Mouse (Mus musculus) forebrain, embryonic 14.5 days (tissue): Measurements from ENCODE around the gene Hs6st3. TPM values are rescaled to one million over a fixed set of nuclear protein-coding genes. Genes with fewer than 3 reads are reported as not detected.

ENCODE experiments used
- ATAC-seq: fragments of 200-750 bp; cut with Nextera tagmentation; 2 replicates; pipeline ENCODE4 v1.8.0; 2017; ENCODE audit warnings: mild to moderate bottlenecking, moderate library complexity
- DNase-seq: peaks from one replicate; pipeline ENCODE4 v3.0.0-alpha.2; 2015; ENCODE audit warnings: low spot score
- H3K27ac ChIP-seq: fragments of 300-500 bp; sonication (generic); 2 replicates; pipeline ENCODE4 v1.5.1; 2014; ENCODE audit warnings: low read depth, mild to moderate bottlenecking, control low read depth, low read length, moderate library complexity
- H3K27me3 ChIP-seq: fragments of 300-500 bp; sonication (generic); replicated peaks from 2 replicates; pipeline ENCODE4 v1.6.1; 2014; ENCODE audit warnings: low read length, control low read depth, mixed read lengths; ENCODE audit not compliant: control insufficient read depth, insufficient read depth
- H3K36me3 ChIP-seq: fragments of 300-500 bp; sonication (generic); 2 replicates; pipeline ENCODE4 v1.6.1; 2014; ENCODE audit warnings: low read length, control low read depth; ENCODE audit not compliant: control insufficient read depth, insufficient read depth
- H3K4me1 ChIP-seq: fragments of 300-500 bp; sonication (generic); 2 replicates; pipeline ENCODE4 v1.6.1; 2014; ENCODE audit warnings: antibody characterized with exemption, low read length, control low read depth; ENCODE audit not compliant: control insufficient read depth, insufficient read depth
- H3K4me2 ChIP-seq: fragments of 300-500 bp; sonication (generic); 2 replicates; pipeline ENCODE4 v1.6.1; 2014; ENCODE audit warnings: mild to moderate bottlenecking, control low read depth, low read length
- H3K4me3 ChIP-seq: fragments of 300-500 bp; sonication (generic); 2 replicates; pipeline ENCODE4 v1.5.1; 2014; ENCODE audit warnings: low read depth, low read length, control low read depth
- H3K9ac ChIP-seq: fragments of 300-500 bp; sonication (generic); 2 replicates; pipeline ENCODE4 v1.6.1; 2014; ENCODE audit warnings: mild to moderate bottlenecking, low read length, control low read depth, moderate library complexity
- H3K9me3 ChIP-seq: fragments of 300-500 bp; sonication (generic); replicated peaks from 2 replicates; pipeline ENCODE4 v1.6.1; 2016; ENCODE audit warnings: low read length, control low read depth, mixed read lengths; ENCODE audit not compliant: control insufficient read depth
- WGBS: fragments of 180-500 bp; shearing (Covaris S2); extraction: QIAGEN DNeasy Blood & Tissue Kit; methylation state at CpG from one replicate; pipeline ENCODE4 v1.1.7; 2014; 5-methylcytosine and 5-hydroxymethylcytosine counted together
- polyA plus RNA-seq: library from polyadenylated mRNA; unstranded; fragments of >200 nt; fragmentation: Nextera tagmentation; extraction: Ambion mirVana; gene quantifications from 2 replicates; pipeline ENCODE4 v1.2.1, GENCODE M21; 2014

Gene Hs6st3
- polyA plus RNA-seq, 1 experiment from 2014 or later, result 0.50 TPM

- no peak overlapping the region for H3K4me2 ChIP-seq
- H3K9ac ChIP-seq, result no peak overlapping the region
- peak; percentile 36 for DNase-seq
- no peak overlapping the region for H3K4me3 ChIP-seq
- no peaks in the 10 kb centered on the region for H3K27me3 ChIP-seq
- H3K27ac ChIP-seq, result no peak overlapping the region
- H3K36me3 ChIP-seq, result no peaks in the 10 kb centered on the region
- H3K4me1 ChIP-seq, result no peaks in the 10 kb centered on the region
- WGBS, result 75% methylated on average over 6 of the region's 6 CpGs
- no peaks in the 10 kb centered on the region for H3K9me3 ChIP-seq
- ATAC-seq, result no peak
Observed at GRCm38 (mm10) chr14:119725102-119725501, 587.0 kb downstream of the Hs6st3 start.

- 16% methylated on average over 7 of the region's 7 CpGs for WGBS
- H3K4me2 ChIP-seq, result no peak overlapping the region
- peak; percentile 89 for ATAC-seq
Observed at GRCm38 (mm10) chr14:119731436-119732080, 593.4 kb downstream of the Hs6st3 start.

GRCm38 (mm10) chr14:119732219-119732618, 594.1 kb downstream of the Hs6st3 start:
- H3K4me1 ChIP-seq, result no peaks in the 10 kb centered on the region; the same call in 1 of the 2 replicates
- no peaks in the 10 kb centered on the region for H3K27me3 ChIP-seq
- no peaks in the 10 kb centered on the region for H3K36me3 ChIP-seq
- H3K4me3 ChIP-seq, result no peak overlapping the region
- no peak overlapping the region for H3K4me2 ChIP-seq
- peak; percentile 19 for DNase-seq
- WGBS, result 71% methylated on average over 4 of the region's 4 CpGs
- ATAC-seq, result peak; percentile 50
- H3K9me3 ChIP-seq, result no peaks in the 10 kb centered on the region
- H3K9ac ChIP-seq, result no peak overlapping the region
- no peak overlapping the region for H3K27ac ChIP-seq

More at GRCm38 (mm10) chr14:119731436-119732080, 593.4 kb downstream of the Hs6st3 start:
- peak; percentile 70 for DNase-seq
- no peaks in the 10 kb centered on the region; the same call in 1 of the 2 replicates for H3K4me1 ChIP-seq
- no peaks in the 10 kb centered on the region for H3K36me3 ChIP-seq
- no peak overlapping the region for H3K27ac ChIP-seq
- H3K27me3 ChIP-seq, result no peaks in the 10 kb centered on the region
- no peak overlapping the region for H3K4me3 ChIP-seq
- no peak overlapping the region for H3K9ac ChIP-seq
- H3K9me3 ChIP-seq, result no peaks in the 10 kb centered on the region

GRCm38 (mm10) chr14:119737408-119737961, 599.3 kb downstream of the Hs6st3 start:
- H3K4me1 ChIP-seq, result no peaks in the 10 kb centered on the region
- no peaks in the 10 kb centered on the region for H3K9me3 ChIP-seq
- no peak overlapping the region for H3K27ac ChIP-seq
- DNase-seq, result no peak
- no peak overlapping the region for H3K4me3 ChIP-seq
- H3K4me2 ChIP-seq, result no peak overlapping the region
- ATAC-seq, result no peak
- no peaks in the 10 kb centered on the region for H3K36me3 ChIP-seq
- 81% methylated on average over 5 of the region's 5 CpGs for whole genome bisulfite sequencing
- H3K27me3 ChIP-seq, result no peaks in the 10 kb centered on the region
- no peak overlapping the region for H3K9ac ChIP-seq

GRCm38 (mm10) chr14:119741791-119742190, 603.6 kb downstream of the Hs6st3 start:
- Histone ChIP-seq H3K4me3 (no peak overlapping the region), H3K4me1 (no peaks in the 10 kb centered on the region), H3K27ac (no peak overlapping the region), H3K9me3 (no peaks in the 10 kb centered on the region), H3K36me3 (no peaks in the 10 kb centered on the region), H3K9ac (no peak overlapping the region), H3K4me2 (no peak overlapping the region), H3K27me3 (no peaks in the 10 kb centered on the region)
- no peak for DNase-seq
- ATAC-seq, result no peak
- 97% methylated on average over 1 of the region's 1 CpGs for WGBS

GRCm38 (mm10) chr14:119761376-119761775, 623.2 kb downstream of the Hs6st3 start:
- Histone ChIP-seq H3K4me1 (no peaks in the 10 kb centered on the region), H3K27me3 (no peaks in the 10 kb centered on the region), H3K9ac (no peak overlapping the region), H3K36me3 (no peaks in the 10 kb centered on the region), H3K4me3 (no peak overlapping the region), H3K9me3 (no peaks in the 10 kb centered on the region), H3K27ac (no peak overlapping the region), H3K4me2 (no peak overlapping the region)
- no peak for DNase-seq
- 83% methylated on average over 7 of the region's 7 CpGs for WGBS
- ATAC-seq, result no peak

- Histone ChIP-seq H3K9ac (no peak overlapping the region), H3K36me3 (no peaks in the 10 kb centered on the region), H3K27me3 (no peaks in the 10 kb centered on the region), H3K4me3 (no peak overlapping the region), H3K4me2 (no peak overlapping the region), H3K9me3 (no peaks in the 10 kb centered on the region), H3K4me1 (no peaks in the 10 kb centered on the region), H3K27ac (no peak overlapping the region)
- DNase-seq (no peak), ATAC-seq (no peak)
- 70% methylated on average over 4 of the region's 4 CpGs for WGBS
Observed at GRCm38 (mm10) chr14:119772040-119772439, 633.9 kb downstream of the Hs6st3 start.

- Histone ChIP-seq H3K27me3 (no peaks in the 10 kb centered on the region), H3K4me2 (no peak overlapping the region), H3K4me3 (no peak overlapping the region), H3K4me1 (no peaks in the 10 kb centered on the region), H3K36me3 (no peaks in the 10 kb centered on the region), H3K27ac (no peak overlapping the region), H3K9me3 (no peaks in the 10 kb centered on the region), H3K9ac (no peak overlapping the region)
- no peak for ATAC-seq
- no peak for DNase-seq
- WGBS, result 77% methylated on average over 3 of the region's 3 CpGs
Observed at GRCm38 (mm10) chr14:119776261-119776660, 638.1 kb downstream of the Hs6st3 start.

GRCm38 (mm10) chr14:119779982-119780588, 641.9 kb downstream of the Hs6st3 start:
- ATAC-seq, result peak; percentile 44; the same call in 1 of the 2 replicates
- 77% methylated on average over 12 of the region's 12 CpGs for WGBS
- Histone ChIP-seq H3K27me3 (no peaks in the 10 kb centered on the region), H3K4me1 (no peaks in the 10 kb centered on the region), H3K27ac (no peak overlapping the region), H3K4me2 (no peak overlapping the region), H3K9me3 (no peaks in the 10 kb centered on the region), H3K4me3 (no peak overlapping the region), H3K9ac (no peak overlapping the region), H3K36me3 (no peaks in the 10 kb centered on the region)
- DNase-seq, result peak; percentile 31
